22 mouse cellular contexts compared by ENCODE assay signal in genomic region chr5:120584968-120585367, GRCm38 (mm10). TPM values are rescaled to one million over a fixed set of nuclear protein-coding genes. Genes with fewer than 3 reads are reported as not detected.
DNase-seq lines count a peak whose midpoint lies in the region; ATAC-seq and TF ChIP-seq lines count a peak whose summit lies in the region.
"Had no signal": no experiment of that assay in that cellular context is flagged by ENCODE, and none has a peak within 500 bp of the region (broad histone marks: within the 10 kb centered on the region; RNA-seq: fewer than 3 reads in every experiment).

No protein-coding gene starts in this region.

- ATAC-seq in limb, embryonic 13.5 days (ENCODE audit: low FRiP score, low read depth), result no peak
- no peak for ATAC-seq in liver, embryonic 14.5 days (ENCODE audit: insufficient read depth)
- no peak for ATAC-seq in forebrain, embryonic 15.5 days (replicated peaks)
- ATAC-seq: activated CD4-positive, CD25-positive, alpha-beta regulatory T cell, adult 4 months; forebrain, embryonic 13.5 days; intestine, postnatal 0 days had no signal

- 0 out of 2 replicates have a peak overlapping the region, but pooled peaks have one; percentile 25 for H3K27ac ChIP-seq in gastrocnemius, adult 2 months
- H3K27ac ChIP-seq in limb, embryonic 13.5 days, result 0 out of 2 replicates have a peak overlapping the region, but pooled peaks have one; percentile 3
- H3K27ac ChIP-seq in limb, embryonic 10.5 days, result no peak overlapping the region
- H3K27ac ChIP-seq in liver, embryonic 14.5 days, result no peak overlapping the region
- no peak overlapping the region for H3K27ac ChIP-seq in forebrain, embryonic 15.5 days (replicated peaks)
- H3K27ac ChIP-seq: forebrain, embryonic 13.5 days; heart, embryonic 13.5 days; stomach, embryonic 15.5 days had no signal

- no peak overlapping the region for H3K4me2 ChIP-seq in limb, embryonic 13.5 days (replicated peaks)
- peak overlapping the region; percentile 41 for H3K4me2 ChIP-seq in liver, embryonic 14.5 days (ENCODE audit: low read depth)
- H3K4me2 ChIP-seq in forebrain, embryonic 15.5 days (replicated peaks), result no peak overlapping the region
- H3K4me2 ChIP-seq: forebrain, embryonic 13.5 days; heart, embryonic 13.5 days; midbrain, embryonic 11.5 days; stomach, embryonic 15.5 days had no signal

- no peak for DNase-seq in gastrocnemius, adult 2 months
- DNase-seq in gastrocnemius, adult 18-20 months (ENCODE audit: low spot score), result no peak
- DNase-seq in limb, embryonic 10.5 days (ENCODE audit: low spot score), result no peak
- peak; percentile 50 for DNase-seq in R1 (ENCODE audit: low read depth, low spot score)
- no peak for DNase-seq in liver, embryonic 14.5 days (ENCODE audit: low read depth in 3 of 3, low spot score in 3 of 3)
- DNase-seq in cerebellum, postnatal 36 days, result no peak
- DNase-seq: adrenal gland, postnatal 36 days; cerebellum, adult 2 months; heart, postnatal 36 days; lung, postnatal 36 days had no signal

- H3K9ac ChIP-seq in limb, embryonic 13.5 days, result no peak overlapping the region
- no peak overlapping the region for H3K9ac ChIP-seq in liver, embryonic 14.5 days (replicated peaks)
- H3K9ac ChIP-seq in forebrain, embryonic 15.5 days (replicated peaks), result no peak overlapping the region
- H3K9ac ChIP-seq: forebrain, embryonic 13.5 days; heart, embryonic 13.5 days; stomach, embryonic 15.5 days had no signal

- no peak for TF ChIP-seq EP300 in liver, embryonic 14.5 days (IDR thresholded peaks at IDR 0.05; ENCODE audit: low read depth)

- H3K27me3 ChIP-seq in limb, embryonic 13.5 days, result no peaks in the 10 kb centered on the region
- H3K27me3 ChIP-seq in limb, embryonic 10.5 days (ENCODE audit: low read depth, poor library complexity, severe bottlenecking), result 0 out of 2 replicates have a peak, but pooled peaks cover 8% of the 10 kb centered on the region
- H3K27me3 ChIP-seq in liver, embryonic 14.5 days (ENCODE audit: control insufficient read depth, insufficient read depth, low read length), result no peaks in the 10 kb centered on the region
- no peaks in the 10 kb centered on the region for H3K27me3 ChIP-seq in forebrain, embryonic 15.5 days
- H3K27me3 ChIP-seq: forebrain, embryonic 13.5 days; heart, embryonic 13.5 days; stomach, embryonic 15.5 days had no signal

- peaks cover 40% of the 10 kb centered on the region for H3K4me1 ChIP-seq in limb, embryonic 13.5 days
- H3K4me1 ChIP-seq in limb, embryonic 10.5 days, result peaks cover 57% of the 10 kb centered on the region
- H3K4me1 ChIP-seq in liver, embryonic 14.5 days (replicated peaks; ENCODE audit: control insufficient read depth in 2 of 2, insufficient read depth in 2 of 2, low read length in 1 of 2), result peaks cover 19 to 29% of the 10 kb centered on the region in 2 experiments
- H3K4me1 ChIP-seq in forebrain, embryonic 15.5 days, result peaks cover 31% of the 10 kb centered on the region

- no peak for TF ChIP-seq CTCF in gastrocnemius, adult 2 months (IDR thresholded peaks at IDR 0.05)
- no peak for TF ChIP-seq CTCF in liver, embryonic 14.5 days (IDR thresholded peaks at IDR 0.05; ENCODE audit: low read depth)

- H3K4me3 ChIP-seq in gastrocnemius, adult 2 months, result no peak overlapping the region
- no peak overlapping the region for H3K4me3 ChIP-seq in limb, embryonic 13.5 days
- no peak overlapping the region for H3K4me3 ChIP-seq in limb, embryonic 10.5 days
- no peak overlapping the region for H3K4me3 ChIP-seq in liver, embryonic 14.5 days (ENCODE audit: insufficient read depth in 1 of 2, low read depth in 2 of 2, low read length in 2 of 2)
- H3K4me3 ChIP-seq in forebrain, embryonic 15.5 days, result no peak overlapping the region
- H3K4me3 ChIP-seq: forebrain, embryonic 13.5 days; heart, embryonic 13.5 days; stomach, embryonic 15.5 days had no signal

- WGBS in limb, embryonic 13.5 days, result 46% methylated on average over 15 of the region's 15 CpGs
- WGBS in limb, embryonic 10.5 days, result 40% methylated on average over 15 of the region's 15 CpGs
- WGBS in liver, embryonic 14.5 days (ENCODE audit: insufficient replicate concordance), result 66% methylated on average over 15 of the region's 15 CpGs
- 42% methylated on average over 15 of the region's 15 CpGs for WGBS in forebrain, embryonic 15.5 days

- intact Hi-C loops in gastrocnemius, adult 2 months (cut with DNase I), result loop anchor here (5.0 kb wide), 1 partner anchor 73 kb away; the partner anchor contains the start of gene Slc8b1

- H3K36me3 ChIP-seq in limb, embryonic 13.5 days, result peaks cover 36% of the 10 kb centered on the region
- peaks cover 43% of the 10 kb centered on the region for H3K36me3 ChIP-seq in limb, embryonic 10.5 days
- peaks cover 42% of the 10 kb centered on the region for H3K36me3 ChIP-seq in liver, embryonic 14.5 days (replicated peaks; ENCODE audit: control insufficient read depth, insufficient read depth, low read depth)
- H3K36me3 ChIP-seq in forebrain, embryonic 15.5 days, result peaks cover 3% of the 10 kb centered on the region; the same call in 1 of the 2 replicates

- H3K9me3 ChIP-seq in limb, embryonic 13.5 days, result no peaks in the 10 kb centered on the region
- H3K9me3 ChIP-seq in limb, embryonic 10.5 days (replicated peaks), result no peaks in the 10 kb centered on the region
- H3K9me3 ChIP-seq in liver, embryonic 14.5 days (ENCODE audit: control insufficient read depth, low read length), result no peaks in the 10 kb centered on the region
- H3K9me3 ChIP-seq in forebrain, embryonic 15.5 days, result no peaks in the 10 kb centered on the region
- H3K9me3 ChIP-seq: forebrain, embryonic 13.5 days; heart, embryonic 13.5 days; stomach, embryonic 15.5 days had no signal

RNA-seq across cellular contexts. Expression of gene Tpcn1, which starts 3.5 kb away (rescaled TPM):
- total RNA-seq in gastrocnemius, adult 2 months (2021), result 10 to 100 TPM; 42.7 to 44.8 TPM
- 10 to 100 TPM; 38.9 to 42.9 TPM for total RNA-seq in gastrocnemius, adult 18-20 months (2021)
- 23.7 and 24.0 TPM in 2 replicates for polyA plus RNA-seq in limb, embryonic 13.5 days (2015; fragmentation: Nextera tagmentation; extraction: Ambion mirVana)
- polyA plus RNA-seq in limb, embryonic 10.5 days (2016; fragmentation: Nextera tagmentation; extraction: Ambion mirVana), result 12.3 and 13.2 TPM in 2 replicates
- polyA plus RNA-seq in liver, embryonic 14.5 days (2012; rRNA removed), result 19.3 and 19.8 TPM in 2 replicates
- 17.8 and 18.2 TPM in 2 replicates for polyA plus RNA-seq in liver, embryonic 14.5 days (2014; fragmentation: Nextera tagmentation; extraction: Ambion mirVana)
- 17.4 and 19.9 TPM in 2 replicates for polyA plus RNA-seq in forebrain, embryonic 15.5 days (2015; fragmentation: Nextera tagmentation; extraction: Ambion mirVana)

RNA-seq across cellular contexts. Expression of gene Iqcd, which starts 3.8 kb away (rescaled TPM):
- total RNA-seq in gastrocnemius, adult 2 months (2021), result not detected
- total RNA-seq in gastrocnemius, adult 18-20 months (2021), result not detected
- polyA plus RNA-seq in limb, embryonic 13.5 days (2015; fragmentation: Nextera tagmentation; extraction: Ambion mirVana), result 0.68 and 0.69 TPM in 2 replicates
- 0.30 and 0.41 TPM in 2 replicates for polyA plus RNA-seq in limb, embryonic 10.5 days (2016; fragmentation: Nextera tagmentation; extraction: Ambion mirVana)
- 0.91 and 2.0 TPM in 2 replicates for polyA plus RNA-seq in liver, embryonic 14.5 days (2012; rRNA removed)
- polyA plus RNA-seq in liver, embryonic 14.5 days (2014; fragmentation: Nextera tagmentation; extraction: Ambion mirVana), result 1.0 and 1.4 TPM in 2 replicates
- polyA plus RNA-seq in forebrain, embryonic 15.5 days (2015; fragmentation: Nextera tagmentation; extraction: Ambion mirVana), result 1.5 and 2.1 TPM in 2 replicates
- total RNA-seq: heart, postnatal 36 days had no signal

RNA-seq across cellular contexts. Expression of gene Rita1, which starts 27.4 kb away (rescaled TPM):
- total RNA-seq in gastrocnemius, adult 2 months (2021), result 1 to 10 TPM; 4.9 to 6.6 TPM
- total RNA-seq in gastrocnemius, adult 18-20 months (2021), result 1 to 10 TPM; 7.0 to 7.5 TPM
- 15.6 and 17.9 TPM in 2 replicates for polyA plus RNA-seq in limb, embryonic 13.5 days (2015; fragmentation: Nextera tagmentation; extraction: Ambion mirVana)
- 17.5 and 19.5 TPM in 2 replicates for polyA plus RNA-seq in limb, embryonic 10.5 days (2016; fragmentation: Nextera tagmentation; extraction: Ambion mirVana)
- 5.2 and 5.9 TPM in 2 replicates for polyA plus RNA-seq in liver, embryonic 14.5 days (2012; rRNA removed)
- 2.1 and 2.8 TPM in 2 replicates for polyA plus RNA-seq in liver, embryonic 14.5 days (2014; fragmentation: Nextera tagmentation; extraction: Ambion mirVana)
- 22.4 and 23.0 TPM in 2 replicates for polyA plus RNA-seq in forebrain, embryonic 15.5 days (2015; fragmentation: Nextera tagmentation; extraction: Ambion mirVana)

RNA-seq across cellular contexts. Expression of gene Ddx54, which starts 27.6 kb away (rescaled TPM):
- 10 to 100 TPM; 16.9 to 17.7 TPM for total RNA-seq in gastrocnemius, adult 2 months (2021)
- total RNA-seq in gastrocnemius, adult 18-20 months (2021), result 10 to 100 TPM; 15.8 to 15.9 TPM
- polyA plus RNA-seq in limb, embryonic 13.5 days (2015; fragmentation: Nextera tagmentation; extraction: Ambion mirVana), result 46.5 and 47.2 TPM in 2 replicates
- 58.1 and 62.6 TPM in 2 replicates for polyA plus RNA-seq in limb, embryonic 10.5 days (2016; fragmentation: Nextera tagmentation; extraction: Ambion mirVana)
- polyA plus RNA-seq in liver, embryonic 14.5 days (2012; rRNA removed), result 9.9 and 12.4 TPM in 2 replicates
- 9.9 and 10.1 TPM in 2 replicates for polyA plus RNA-seq in liver, embryonic 14.5 days (2014; fragmentation: Nextera tagmentation; extraction: Ambion mirVana)
- 46.9 and 49.0 TPM in 2 replicates for polyA plus RNA-seq in forebrain, embryonic 15.5 days (2015; fragmentation: Nextera tagmentation; extraction: Ambion mirVana)

RNA-seq across cellular contexts. Expression of gene Cfap73, which starts 49.1 kb away (rescaled TPM):
- not detected for total RNA-seq in gastrocnemius, adult 2 months (2021)
- not detected for total RNA-seq in gastrocnemius, adult 18-20 months (2021)
- polyA plus RNA-seq in limb, embryonic 13.5 days (2015; fragmentation: Nextera tagmentation; extraction: Ambion mirVana), result not detected in 2 replicates
- polyA plus RNA-seq in limb, embryonic 10.5 days (2016; fragmentation: Nextera tagmentation; extraction: Ambion mirVana), result not detected in 2 replicates
- polyA plus RNA-seq in liver, embryonic 14.5 days (2012; rRNA removed), result not detected in 2 replicates
- not detected in 2 replicates for polyA plus RNA-seq in liver, embryonic 14.5 days (2014; fragmentation: Nextera tagmentation; extraction: Ambion mirVana)
- polyA plus RNA-seq in forebrain, embryonic 15.5 days (2015; fragmentation: Nextera tagmentation; extraction: Ambion mirVana), result 0.47 and 1.2 TPM in 2 replicates
- total RNA-seq: common myeloid progenitor, adult 5-6 weeks; heart, postnatal 36 days; left cerebral cortex, postnatal 14 days; liver, adult 2 months had no signal
- polyA plus RNA-seq: activated CD4-positive, CD25-positive, alpha-beta regulatory T cell, adult 4 months; forebrain, embryonic 13.5 days; heart, embryonic 13.5 days; intestine, postnatal 0 days; liver, adult 2 months; midbrain, embryonic 11.5 days; spleen, adult 2 months; stomach, embryonic 15.5 days had no signal

Comparison
In these comparisons a context has a peak if more than half of its experiments do, and no peak if none do; other contexts are left out.
1. H3K27ac ChIP-seq: peak in gastrocnemius, adult 2 months (single experiment) and limb, embryonic 13.5 days (single experiment); none in limb, embryonic 10.5 days (single experiment), liver, embryonic 14.5 days (single experiment) and forebrain, embryonic 15.5 days (single experiment).